Mouse (Mus musculus): ENCODE measurements around the gene Tcf7l1.

GRCm38 (mm10) chr6:72654355-72654754, 134.7 kb downstream of the Tcf7l1 start:
- TF ChIP-seq FLI1 (IDR thresholded peaks at IDR 0.05; ENCODE audit: low read length), result no peak
- no peak for TF ChIP-seq GATA1 (IDR thresholded peaks at IDR 0.05; ENCODE audit: borderline replicate concordance, low read length)
